Mouse (Mus musculus) heart, embryonic 14.5 days (tissue): ENCODE data around the gene Fgf18. TPM values are rescaled to one million over a fixed set of nuclear protein-coding genes. Genes with fewer than 3 reads are reported as not detected.

Experiments
- ATAC-seq: fragments of 200-750 bp; cut with Nextera tagmentation; 2 replicates; pipeline ENCODE4 v1.8.0; 2017; ENCODE audit warnings: low read depth, moderate TSS enrichment; ENCODE audit not compliant: insufficient number of reproducible peaks, insufficient read depth, low FRiP score
- H3K27ac ChIP-seq, 2 experiments: fragments of 200-500 bp in 1 of 2; fragments of 300-500 bp in 1 of 2; sonication (generic) in 1 of 2; replicated peaks in 1 of 2; 2 replicates each; pipeline ENCODE4 v1.5.1; 2012 to 2014; ENCODE audit warnings: low read depth in 2 of 2, low read length in 2 of 2, control low read depth in 1 of 2, mild to moderate bottlenecking in 1 of 2, mixed read lengths in 1 of 2; ENCODE audit not compliant: control insufficient read depth in 1 of 2, insufficient read depth in 1 of 2
- H3K27me3 ChIP-seq: fragments of 300-500 bp; sonication (generic); 2 replicates; pipeline ENCODE4 v1.6.1; 2014; ENCODE audit warnings: mild to moderate bottlenecking, low read length, control low read depth; ENCODE audit not compliant: control insufficient read depth, insufficient read depth
- H3K36me3 ChIP-seq: fragments of 300-500 bp; sonication (generic); 2 replicates; pipeline ENCODE4 v1.6.1; 2014; ENCODE audit warnings: mild to moderate bottlenecking, control low read depth, low read length, mixed read lengths; ENCODE audit not compliant: control insufficient read depth, insufficient read depth
- H3K4me1 ChIP-seq, 2 experiments: fragments of 200-500 bp in 1 of 2; fragments of 300-500 bp in 1 of 2; sonication (generic) in 1 of 2; 2 replicates each; pipeline ENCODE4 v1.6.1; 2012 to 2014; ENCODE audit warnings: low read length in 2 of 2, control low read depth in 1 of 2, mixed read lengths in 1 of 2; ENCODE audit not compliant: control insufficient read depth in 2 of 2, insufficient read depth in 2 of 2
- H3K4me2 ChIP-seq: fragments of 300-500 bp; sonication (generic); 2 replicates; pipeline ENCODE4 v1.6.1; 2014; ENCODE audit warnings: mild to moderate bottlenecking, low read length
- H3K4me3 ChIP-seq, 2 experiments: fragments of 200-500 bp in 1 of 2; fragments of 300-500 bp in 1 of 2; sonication (generic) in 1 of 2; 2 replicates each; pipeline ENCODE4 v1.5.1; 2012 to 2014; ENCODE audit warnings: low read length in 2 of 2, mild to moderate bottlenecking in 2 of 2, control low read depth in 1 of 2, low read depth in 1 of 2, moderate library complexity in 1 of 2; ENCODE audit not compliant: control insufficient read depth in 1 of 2, insufficient read depth in 1 of 2
- H3K9ac ChIP-seq: fragments of 300-500 bp; sonication (generic); 2 replicates; pipeline ENCODE4 v1.6.1; 2014; ENCODE audit warnings: mild to moderate bottlenecking, low read length
- H3K9me3 ChIP-seq: fragments of 300-500 bp; sonication (generic); 2 replicates; pipeline ENCODE4 v1.6.1; 2016; ENCODE audit warnings: low read length, control low read depth; ENCODE audit not compliant: control insufficient read depth
- WGBS: fragments of 180-500 bp; shearing (Covaris S2); extraction: QIAGEN DNeasy Blood & Tissue Kit; methylation state at CpG from one replicate; pipeline ENCODE4 v1.1.7; 2014; 5-methylcytosine and 5-hydroxymethylcytosine counted together
- polyA plus RNA-seq: library from polyadenylated mRNA; unstranded; fragments of >200 nt; fragmentation: Nextera tagmentation; extraction: Ambion mirVana; gene quantifications from 2 replicates; pipeline ENCODE4 v1.2.1, GENCODE M21; 2014

The Fgf18 gene
- polyA plus RNA-seq, 1 experiment from 2014 or later = 7.9 TPM

GRCm38 (mm10) chr11:33145201-33146142 lies 1.7 kb downstream of the Fgf18 start:
- Histone ChIP-seq H3K36me3 (peaks cover 13% of the 10 kb centered on the region), H3K4me3 (peak overlapping the region in 1 of 2 experiments; percentile 18; a peak in 1 of 4 replicates), H3K9me3 (no peaks in the 10 kb centered on the region), H3K27ac (peak overlapping the region; percentile 82 to 83), H3K9ac (peak overlapping the region; percentile 59; the same call in 1 of the 2 replicates), H3K4me2 (peak overlapping the region; percentile 67), H3K4me1 (peaks cover 41 to 51% of the 10 kb centered on the region in 2 experiments), H3K27me3 (peaks cover 8% of the 10 kb centered on the region; the same call in 1 of the 2 replicates)
- ATAC-seq = no peak
- 40% methylated on average over 7 of the region's 7 CpGs for WGBS

- Histone ChIP-seq H3K9ac (no peak overlapping the region), H3K36me3 (no peaks in the 10 kb centered on the region), H3K4me1 (peaks cover 41 to 51% of the 10 kb centered on the region in 2 experiments), H3K27ac (0 out of 4 replicates have a peak overlapping the region, but pooled peaks of 1 of the 2 experiments have one; percentile 80), H3K4me3 (no peak overlapping the region), H3K9me3 (no peaks in the 10 kb centered on the region), H3K27me3 (peaks cover 8% of the 10 kb centered on the region; the same call in 1 of the 2 replicates), H3K4me2 (no peak overlapping the region)
- ATAC-seq = no peak
- WGBS = 19% methylated on average over 9 of the region's 9 CpGs
Measured at GRCm38 (mm10) chr11:33143906-33144305, 3.3 kb downstream of the Fgf18 start.

- 8% methylated on average over 1 of the region's 1 CpGs for WGBS
- Histone ChIP-seq H3K4me2 (peak overlapping the region; percentile 32), H3K9me3 (no peaks in the 10 kb centered on the region), H3K9ac (no peak overlapping the region), H3K36me3 (no peaks in the 10 kb centered on the region), H3K4me1 (peaks cover 37 to 43% of the 10 kb centered on the region in 2 experiments), H3K27ac (peak overlapping the region; percentile 50 to 80; a peak in 3 of 4 replicates), H3K4me3 (no peak overlapping the region), H3K27me3 (peaks cover 8% of the 10 kb centered on the region; the same call in 1 of the 2 replicates)
- ATAC-seq = peak; percentile 15
Measured at GRCm38 (mm10) chr11:33142801-33143200, 4.4 kb downstream of the Fgf18 start.

GRCm38 (mm10) chr11:33140111-33140460 lies 7.1 kb downstream of the Fgf18 start:
- ATAC-seq = no peak
- peaks cover 8% of the 10 kb centered on the region; the same call in 1 of the 2 replicates for H3K27me3 ChIP-seq

GRCm38 (mm10) chr11:33139458-33140110 lies 7.6 kb downstream of the Fgf18 start:
- Histone ChIP-seq H3K4me2 (no peak overlapping the region), H3K4me3 (no peak overlapping the region), H3K27me3 (peaks cover 4% of the 10 kb centered on the region; the same call in 1 of the 2 replicates), H3K9me3 (no peaks in the 10 kb centered on the region), H3K36me3 (no peaks in the 10 kb centered on the region), H3K9ac (no peak overlapping the region), H3K4me1 (peaks cover 26 to 37% of the 10 kb centered on the region in 2 experiments), H3K27ac (no peak overlapping the region)
- 77% methylated on average over 9 of the region's 9 CpGs for WGBS
- ATAC-seq = no peak

More at GRCm38 (mm10) chr11:33140111-33140460, 7.1 kb downstream of the Fgf18 start:
- Histone ChIP-seq H3K4me2 (no peak overlapping the region), H3K9me3 (no peaks in the 10 kb centered on the region), H3K36me3 (no peaks in the 10 kb centered on the region), H3K27ac (no peak overlapping the region), H3K4me1 (peaks cover 30 to 42% of the 10 kb centered on the region in 2 experiments), H3K9ac (no peak overlapping the region), H3K4me3 (no peak overlapping the region)
- WGBS = 85% methylated on average over 5 of the region's 5 CpGs

GRCm38 (mm10) chr11:33138686-33139085 lies 8.5 kb downstream of the Fgf18 start:
- H3K4me1 ChIP-seq = peaks cover 19 to 28% of the 10 kb centered on the region in 2 experiments
- no peak overlapping the region for H3K9ac ChIP-seq
- no peaks in the 10 kb centered on the region for H3K36me3 ChIP-seq
- H3K27ac ChIP-seq = no peak overlapping the region
- 89% methylated on average over 5 of the region's 5 CpGs for WGBS
- no peak overlapping the region for H3K4me3 ChIP-seq
- no peak overlapping the region for H3K4me2 ChIP-seq
- H3K9me3 ChIP-seq = no peaks in the 10 kb centered on the region
- no peak for ATAC-seq
- no peaks in the 10 kb centered on the region for H3K27me3 ChIP-seq

- Histone ChIP-seq H3K4me3 (no peak overlapping the region), H3K27me3 (no peaks in the 10 kb centered on the region), H3K4me1 (peaks cover 2 to 8% of the 10 kb centered on the region in 2 experiments; a peak in 2 of 4 replicates), H3K27ac (no peak overlapping the region), H3K36me3 (no peaks in the 10 kb centered on the region), H3K4me2 (no peak overlapping the region), H3K9me3 (no peaks in the 10 kb centered on the region), H3K9ac (no peak overlapping the region)
- no peak for ATAC-seq
- WGBS = 83% methylated on average over 8 of the region's 8 CpGs
Measured at GRCm38 (mm10) chr11:33134391-33134986, 12.7 kb downstream of the Fgf18 start.
